Comparison of ENCODE assay signal across 8 mouse cellular contexts in genomic region chr8:83652030-83652743, GRCm38 (mm10). TPM values are rescaled to one million over a fixed set of nuclear protein-coding genes. Genes with fewer than 3 reads are reported as not detected.
DNase-seq lines count a peak whose midpoint lies in the region; ATAC-seq and TF ChIP-seq lines count a peak whose summit lies in the region.

Gene Gipc1, plus strand, starts transcription at chr8:83652677.

- H3K27ac ChIP-seq in ES-Bruce4 (ENCODE audit: insufficient read depth, low read length): peak within 1 kb of the TSS; percentile 85
- H3K27ac ChIP-seq in forebrain, embryonic 13.5 days: peak within 1 kb of the TSS; percentile 88
- H3K27ac ChIP-seq in liver, postnatal 0 days (ENCODE audit: low read depth): peak within 1 kb of the TSS; percentile 84
- peak within 1 kb of the TSS; percentile 90 for H3K27ac ChIP-seq in neural tube, embryonic 14.5 days (ENCODE audit: low read depth, low read length)

- 4% methylated on average over 50 of the region's 50 CpGs for WGBS in forebrain, embryonic 13.5 days
- WGBS in large intestine, adult 2 months: 1% methylated on average over 50 of the region's 50 CpGs
- 6% methylated on average over 42 of the region's 50 CpGs for WGBS in liver, postnatal 0 days (ENCODE audit: insufficient replicate concordance)
- 5% methylated on average over 47 of the region's 50 CpGs for WGBS in neural tube, embryonic 14.5 days

- TF ChIP-seq EP300 in ES-Bruce4 (IDR thresholded peaks at IDR 0.05; ENCODE audit: insufficient read depth, low read depth, low read length): no peak
- peak; percentile 80 for TF ChIP-seq EP300 in liver, postnatal 0 days (IDR thresholded peaks at IDR 0.05; ENCODE audit: low read depth)

- H3K27me3 ChIP-seq in ES-Bruce4 (ENCODE audit: control insufficient read depth, insufficient read depth, low read length, poor library complexity, severe bottlenecking): no peaks in the 10 kb centered on the region
- no peaks in the 10 kb centered on the region for H3K27me3 ChIP-seq in forebrain, embryonic 13.5 days
- H3K27me3 ChIP-seq in liver, postnatal 0 days (ENCODE audit: insufficient read depth, low read length): no peaks in the 10 kb centered on the region
- H3K27me3 ChIP-seq in neural tube, embryonic 14.5 days (ENCODE audit: control insufficient read depth, insufficient read depth, low read length): no peaks in the 10 kb centered on the region

- peaks cover 4% of the 10 kb centered on the region for H3K4me1 ChIP-seq in ES-Bruce4 (ENCODE audit: control insufficient read depth, insufficient read depth, low read length)
- peaks cover 21% of the 10 kb centered on the region for H3K4me1 ChIP-seq in forebrain, embryonic 13.5 days
- H3K4me1 ChIP-seq in liver, postnatal 0 days (ENCODE audit: insufficient read depth): peaks cover 30% of the 10 kb centered on the region
- peaks cover 11% of the 10 kb centered on the region for H3K4me1 ChIP-seq in neural tube, embryonic 14.5 days (ENCODE audit: control insufficient read depth, insufficient read depth, low read length)

- TF ChIP-seq POLR2A in ES-Bruce4 (IDR thresholded peaks at IDR 0.05; ENCODE audit: insufficient read depth, low read length): peak; percentile 89

- no peaks in the 10 kb centered on the region for H3K9me3 ChIP-seq in ES-Bruce4 (replicated peaks; ENCODE audit: control insufficient read depth, insufficient read depth, low read length, poor library complexity, severe bottlenecking)
- no peaks in the 10 kb centered on the region for H3K9me3 ChIP-seq in forebrain, embryonic 13.5 days (replicated peaks)
- H3K9me3 ChIP-seq in liver, postnatal 0 days (ENCODE audit: low read length): no peaks in the 10 kb centered on the region
- H3K9me3 ChIP-seq in neural tube, embryonic 14.5 days (ENCODE audit: control insufficient read depth, low read length): no peaks in the 10 kb centered on the region

- peak; percentile 97 for DNase-seq in heart, postnatal 10 days
- DNase-seq in large intestine, adult 2 months (ENCODE audit: low read depth, low spot score): peak; percentile 93
- peak; percentile 96 for DNase-seq in liver, postnatal 0 days
- peak; percentile 93 for DNase-seq in testis, postnatal 10 days (ENCODE audit: low spot score)

- no peak for TF ChIP-seq CTCF in ES-Bruce4 (IDR thresholded peaks at IDR 0.05; ENCODE audit: low read depth, low read length)
- TF ChIP-seq CTCF in liver, postnatal 0 days (IDR thresholded peaks at IDR 0.05; ENCODE audit: low read depth): 0 out of 2 replicates have a peak, but pooled peaks have one; percentile 22

- peak within 1 kb of the TSS; percentile 89 for H3K4me2 ChIP-seq in forebrain, embryonic 13.5 days
- peak within 1 kb of the TSS; percentile 97 for H3K4me2 ChIP-seq in liver, postnatal 0 days (ENCODE audit: low read depth, low read length)
- H3K4me2 ChIP-seq in neural tube, embryonic 14.5 days (ENCODE audit: low read depth, low read length): peak within 1 kb of the TSS; percentile 96

- H3K9ac ChIP-seq in ES-Bruce4 (ENCODE audit: low read depth, poor library complexity, severe bottlenecking): peak within 1 kb of the TSS; percentile 91
- H3K9ac ChIP-seq in forebrain, embryonic 13.5 days: peak within 1 kb of the TSS; percentile 90
- peak within 1 kb of the TSS; percentile 94 for H3K9ac ChIP-seq in liver, postnatal 0 days (replicated peaks)
- peak within 1 kb of the TSS; percentile 78 for H3K9ac ChIP-seq in neural tube, embryonic 14.5 days (replicated peaks; ENCODE audit: low read depth, low read length)

- H3K4me3 ChIP-seq in ES-Bruce4 (ENCODE audit: low read depth, low read length): peak within 1 kb of the TSS; percentile 98
- H3K4me3 ChIP-seq in forebrain, embryonic 13.5 days: peak within 1 kb of the TSS; percentile 88
- peak within 1 kb of the TSS; percentile 97 for H3K4me3 ChIP-seq in liver, postnatal 0 days (ENCODE audit: low read depth, low read length)
- peak within 1 kb of the TSS; percentile 89 for H3K4me3 ChIP-seq in neural tube, embryonic 14.5 days (ENCODE audit: low read depth, low read length)

- peaks cover 2% of the 10 kb centered on the region; the same call in 1 of the 2 replicates for H3K36me3 ChIP-seq in ES-Bruce4 (ENCODE audit: control insufficient read depth, insufficient read depth, low read length, poor library complexity, severe bottlenecking)
- H3K36me3 ChIP-seq in forebrain, embryonic 13.5 days (ENCODE audit: poor library complexity, severe bottlenecking): peaks cover 8% of the 10 kb centered on the region; the same call in 1 of the 2 replicates
- no peaks in the 10 kb centered on the region for H3K36me3 ChIP-seq in liver, postnatal 0 days (replicated peaks; ENCODE audit: insufficient read depth, low read length)
- H3K36me3 ChIP-seq in neural tube, embryonic 14.5 days (ENCODE audit: control insufficient read depth, insufficient read depth, low read length): no peaks in the 10 kb centered on the region

- peak; percentile 97 for ATAC-seq in cerebellum, adult (ENCODE audit: insufficient number of reproducible peaks, low FRiP score, low TSS enrichment)
- ATAC-seq in forebrain, embryonic 13.5 days: peak; percentile 99
- ATAC-seq in liver, postnatal 0 days: peak; percentile 98
- ATAC-seq in neural tube, embryonic 14.5 days (ENCODE audit: low read depth): peak; percentile 97

- intact Hi-C loops in heart, postnatal 10 days (cut with DNase I): no loop called here

RNA-seq across cellular contexts. Expression of gene Gipc1, which starts in this region (rescaled TPM):
- 42.5 and 43.7 TPM in 2 replicates for polyA plus RNA-seq in ES-Bruce4 (2011; ENCODE audit: insufficient read depth, insufficient read length, low read depth, missing spikeins)
- polyA plus RNA-seq in forebrain, embryonic 13.5 days (2015; fragmentation: Nextera tagmentation; extraction: Ambion mirVana): 190 and 196 TPM in 2 replicates
- 10 to 100 TPM; 46.1 to 48.7 TPM for total RNA-seq in heart, postnatal 10 days (2021)
- 42.0 and 46.4 TPM in 2 replicates for polyA plus RNA-seq in large intestine, adult 2 months (2012; rRNA removed)
- 44.4 and 46.1 TPM in 2 replicates for polyA plus RNA-seq in liver, postnatal 0 days (2015; fragmentation: Nextera tagmentation; extraction: Ambion mirVana)
- polyA plus RNA-seq in neural tube, embryonic 14.5 days (2014; fragmentation: Nextera tagmentation; extraction: Ambion mirVana): 90.2 and 104 TPM in 2 replicates

Comparison
In these comparisons a context has a peak if more than half of its experiments do, and no peak if none do; other contexts are left out.
1. Peak in every context shown above with its lines: DNase-seq, ATAC-seq, H3K4me3 ChIP-seq and H3K27ac ChIP-seq.